Mouse (Mus musculus) neural tube, postnatal 0 days (tissue): ENCODE data around the gene 4930435E12Rik. TPM values are rescaled to one million over a fixed set of nuclear protein-coding genes. Genes with fewer than 3 reads are reported as not detected.

Source experiments
- polyA plus RNA-seq: library from polyadenylated mRNA; unstranded; fragments of >200 nt; fragmentation: Nextera tagmentation; extraction: Ambion mirVana; gene quantifications from 2 replicates; pipeline ENCODE4 v1.2.1, GENCODE M21; 2015

4930435E12Rik gene
- polyA plus RNA-seq = not detected in 2 replicates

GRCm38 (mm10) chr16:38828649-38829048 is at the start of gene 4930435E12Rik:
TSS of gene 4930435E12Rik (minus strand) at chr16:38828749.

GRCm38 (mm10) chr16:38800091-38800490 is 28.5 kb downstream of the 4930435E12Rik start, which contains the start of gene Upk1b:
TSS of gene Upk1b (minus strand) at chr16:38800328.

Other genes with a start within 250 kb of the 4930435E12Rik start
- 4.3 and 4.5 TPM in 2 replicates for gene Arhgap31, start 115.5 kb downstream of the 4930435E12Rik start, polyA plus RNA-seq
- 31.7 and 33.5 TPM in 2 replicates for gene B4galt4, start 86.5 kb downstream of the 4930435E12Rik start, polyA plus RNA-seq
- 0.21 TPM in 1 of 2 replicates, not detected in the other for gene Upk1b, start 28.4 kb downstream of the 4930435E12Rik start, polyA plus RNA-seq
- 6.6 and 6.7 TPM in 2 replicates for gene Igsf11, start 63.9 kb upstream of the 4930435E12Rik start, polyA plus RNA-seq